Mouse (Mus musculus) neutrophil, adult 5-6 weeks (primary cell): ENCODE data around the gene Pde8a. TPM values are rescaled to one million over a fixed set of nuclear protein-coding genes. Genes with fewer than 3 reads are reported as not detected.

Source experiments
- ATAC-seq: fragments of 151-379, 151-347 bp; 2 replicates; pipeline ENCODE4 v1.8.0; 2017; ENCODE audit warnings: mild to moderate bottlenecking, moderate TSS enrichment; ENCODE audit not compliant: insufficient number of reproducible peaks, poor library complexity, low FRiP score, severe bottlenecking; ENCODE audit errors: extremely low read depth
- total RNA-seq: library from RNA; stranded (forward); fragments of 200-1000 nt; gene quantifications from 2 replicates; pipeline ENCODE4 v1.2.3, GENCODE M21; 2017

The Pde8a gene
- total RNA-seq, 1 experiment from 2014 or later = 9.8 TPM

- ATAC-seq = no peak
Observed at GRCm38 (mm10) chr7:81351826-81352225, 138.4 kb downstream of the Pde8a start.

- no peak for ATAC-seq
Observed at GRCm38 (mm10) chr7:81355746-81356145, 142.3 kb downstream of the Pde8a start.

- no peak for ATAC-seq
Observed at GRCm38 (mm10) chr7:81356360-81356759, 143.0 kb downstream of the Pde8a start.

GRCm38 (mm10) chr7:81356975-81357374 is 143.6 kb downstream of the Pde8a start:
- ATAC-seq = no peak

GRCm38 (mm10) chr7:81367946-81368345 is 154.6 kb downstream of the Pde8a start:
- ATAC-seq = no peak

- no peak for ATAC-seq
Observed at GRCm38 (mm10) chr7:81369724-81370123, 156.3 kb downstream of the Pde8a start.

GRCm38 (mm10) chr7:81371811-81372210 is 158.4 kb downstream of the Pde8a start:
- ATAC-seq = no peak

GRCm38 (mm10) chr7:81372337-81372920 is 159.0 kb downstream of the Pde8a start:
- no peak for ATAC-seq

GRCm38 (mm10) chr7:81379363-81379762 is 166.0 kb downstream of the Pde8a start:
- no peak for ATAC-seq

Other genes with a start within 250 kb of the Pde8a start
- gene Zfp592, start 219.9 kb upstream of the Pde8a start, total RNA-seq = 63.6 and 69.0 TPM in 2 replicates
- 0.12 and 0.25 TPM in 2 replicates for gene Alpk3, start 156.0 kb upstream of the Pde8a start, total RNA-seq
- gene Slc28a1, start 98.8 kb upstream of the Pde8a start, total RNA-seq = not detected in 2 replicates
- 1,002 and 1,046 TPM in 2 replicates for gene Rps17, start 131.7 kb downstream of the Pde8a start, total RNA-seq
- 0.25 TPM in 1 of 2 replicates, not detected in the other for gene Cpeb1, start 241.9 kb downstream of the Pde8a start, total RNA-seq